ENCODE assay signal across 20 mouse cellular contexts in genomic region chr14:103020046-103020445, GRCm38 (mm10). TPM values are rescaled to one million over a fixed set of nuclear protein-coding genes. Genes with fewer than 3 reads are reported as not detected.
DNase-seq lines count a peak whose midpoint lies in the region; ATAC-seq and TF ChIP-seq lines count a peak whose summit lies in the region.
"Had no signal": no experiment of that assay in that cellular context is flagged by ENCODE, and none has a peak within 500 bp of the region (broad histone marks: within the 10 kb centered on the region; RNA-seq: fewer than 3 reads in every experiment).

No protein-coding gene starts in this region.

- H3K79me2 ChIP-seq in macrophage (ENCODE audit: inconsistent target): no peaks in the 10 kb centered on the region

- H3K4me3 ChIP-seq in cerebellum, adult 2 months (replicated peaks; ENCODE audit: insufficient read depth, low read depth, low read length): no peak overlapping the region
- no peak overlapping the region for H3K4me3 ChIP-seq in kidney, embryonic 15.5 days (replicated peaks)
- no peak overlapping the region for H3K4me3 ChIP-seq in macrophage (ENCODE audit: inconsistent target)
- H3K4me3 ChIP-seq: forebrain, embryonic 13.5 days; heart, embryonic 12.5 days; megakaryocyte, embryonic 14.5 days; stomach, embryonic 15.5 days had no signal

- no peaks in the 10 kb centered on the region for H3K4me1 ChIP-seq in cerebellum, adult 2 months (ENCODE audit: control insufficient read depth, insufficient read depth, low read length)
- no peaks in the 10 kb centered on the region for H3K4me1 ChIP-seq in kidney, embryonic 15.5 days
- H3K4me1 ChIP-seq: heart, embryonic 12.5 days; stomach, embryonic 15.5 days had no signal

- ATAC-seq in kidney, embryonic 15.5 days (replicated peaks; ENCODE audit: low FRiP score): no peak
- ATAC-seq: forebrain, embryonic 13.5 days had no signal

- H3K36me3 ChIP-seq in kidney, embryonic 15.5 days: no peaks in the 10 kb centered on the region
- no peaks in the 10 kb centered on the region for H3K36me3 ChIP-seq in macrophage (ENCODE audit: inconsistent target)
- H3K36me3 ChIP-seq: heart, embryonic 12.5 days; stomach, embryonic 15.5 days had no signal

- H3K4me2 ChIP-seq in kidney, embryonic 15.5 days: no peak overlapping the region
- H3K4me2 ChIP-seq: forebrain, embryonic 13.5 days; heart, embryonic 12.5 days; stomach, embryonic 15.5 days had no signal

- no peaks in the 10 kb centered on the region for H3K9me3 ChIP-seq in kidney, embryonic 15.5 days (replicated peaks)
- H3K9me3 ChIP-seq: forebrain, embryonic 13.5 days; heart, embryonic 12.5 days; megakaryocyte, embryonic 14.5 days; stomach, embryonic 15.5 days had no signal

- H3K27me3 ChIP-seq in cerebellum, adult 2 months (ENCODE audit: control insufficient read depth, insufficient read depth, low read length): no peaks in the 10 kb centered on the region
- no peaks in the 10 kb centered on the region for H3K27me3 ChIP-seq in kidney, embryonic 15.5 days
- H3K27me3 ChIP-seq: forebrain, embryonic 13.5 days; heart, embryonic 12.5 days; megakaryocyte, embryonic 14.5 days; stomach, embryonic 15.5 days had no signal

- no peak for TF ChIP-seq CTCF in cerebellum, adult 2 months (IDR thresholded peaks at IDR 0.05; ENCODE audit: borderline replicate concordance, insufficient read depth, low read depth, low read length)

- no peak overlapping the region for H3K9ac ChIP-seq in kidney, embryonic 15.5 days
- H3K9ac ChIP-seq: forebrain, embryonic 13.5 days; heart, embryonic 12.5 days; stomach, embryonic 15.5 days had no signal

- no peak overlapping the region for H3K27ac ChIP-seq in cerebellum, adult 2 months (ENCODE audit: insufficient read depth, low read length)
- H3K27ac ChIP-seq in kidney, embryonic 15.5 days: no peak overlapping the region
- H3K27ac ChIP-seq in macrophage: peak overlapping the region; percentile 42
- H3K27ac ChIP-seq: forebrain, embryonic 13.5 days; stomach, embryonic 15.5 days had no signal

- 12% methylated on average over 2 of the region's 2 CpGs for WGBS in cerebellum, adult 2 months
- WGBS in kidney, embryonic 15.5 days: 67% methylated on average over 2 of the region's 2 CpGs
- 95% methylated on average over 2 of the region's 2 CpGs for WGBS in macrophage (ENCODE audit: missing documents)

- peak; percentile 18 to 34 for DNase-seq in cerebellum, postnatal 14 days
- no peak for DNase-seq in cerebellum, adult 2 months
- peak; percentile 64 for DNase-seq in kidney, postnatal 10 days
- DNase-seq in lung, postnatal 10 days: peak; percentile 12
- DNase-seq in lung, postnatal 4 days: no peak
- DNase-seq: cerebellum, adult 9-11 months; embryo, embryonic 11 days; gastrocnemius, postnatal 36 days; layer of hippocampus, postnatal 36 days; lung, adult 18-20 months had no signal

- no peak for TF ChIP-seq POLR2A in cerebellum, adult 2 months (IDR thresholded peaks at IDR 0.05; ENCODE audit: borderline replicate concordance, insufficient read depth, low read length)

RNA-seq across cellular contexts. Expression of gene Acod1, which starts 26.7 kb away (rescaled TPM):
- polyA plus RNA-seq in cerebellum, adult 2 months (2012; rRNA removed): 0.10 TPM in 1 of 2 replicates, not detected in the other
- not detected in 2 replicates for polyA plus RNA-seq in kidney, embryonic 15.5 days (2015; fragmentation: Nextera tagmentation; extraction: Ambion mirVana)
- 1,000 to 10,000 TPM in 9 of 26 experiments, 100 to 1,000 TPM in 11, 10 to 100 TPM in 4, 1 to 10 TPM in 2; 6.8 to 5,659 (median 647) TPM for total RNA-seq in macrophage (2018; cell fraction: chromatin; rRNA removed)
- total RNA-seq in macrophage (2018; cell fraction: cytosol; rRNA removed): 1,000 to 10,000 TPM in 10 of 26 experiments, 100 to 1,000 TPM in 8, 10 to 100 TPM in 4, 1 to 10 TPM in 4; 5.8 to 5,279 (median 809) TPM
- 1,000 to 10,000 TPM in 15 of 26 experiments, 100 to 1,000 TPM in 6, 10 to 100 TPM in 5; 13.1 to 5,165 (median 1,063) TPM for total RNA-seq in macrophage (2018; cell fraction: nucleus; rRNA removed)
- 12.2 to 32.9 TPM (median 13.4 TPM) in 3 replicates for polyA plus RNA-seq in macrophage (2018)
- total RNA-seq: gastrocnemius, postnatal 36 days; layer of hippocampus, postnatal 36 days; left cerebral cortex, postnatal 36 days; midbrain, postnatal 0 days had no signal
- polyA plus RNA-seq: C2C12; forebrain, embryonic 13.5 days; heart, embryonic 12.5 days; hindbrain, embryonic 11.5 days; midbrain, postnatal 0 days had no signal

RNA-seq across cellular contexts. Expression of gene Kctd12, which starts 37.6 kb away (rescaled TPM):
- polyA plus RNA-seq in cerebellum, adult 2 months (2012; rRNA removed): 45.8 and 49.4 TPM in 2 replicates
- polyA plus RNA-seq in kidney, embryonic 15.5 days (2015; fragmentation: Nextera tagmentation; extraction: Ambion mirVana): 11.0 and 11.2 TPM in 2 replicates
- 1,000 to 10,000 TPM in 3 of 26 experiments, 100 to 1,000 TPM in 21, 10 to 100 TPM in 2; 91.3 to 2,709 (median 319) TPM for total RNA-seq in macrophage (2018; cell fraction: chromatin; rRNA removed)
- total RNA-seq in macrophage (2018; cell fraction: cytosol; rRNA removed): 1,000 to 10,000 TPM in 5 of 26 experiments, 100 to 1,000 TPM in 21; 179 to 1,886 (median 305) TPM
- 1,000 to 10,000 TPM in 8 of 26 experiments, 100 to 1,000 TPM in 18; 196 to 3,512 (median 542) TPM for total RNA-seq in macrophage (2018; cell fraction: nucleus; rRNA removed)
- 84.3 to 203 TPM (median 151 TPM) in 3 replicates for polyA plus RNA-seq in macrophage (2018)

RNA-seq across cellular contexts. Expression of gene Cln5, which starts 50.0 kb away (rescaled TPM):
- polyA plus RNA-seq in cerebellum, adult 2 months (2012; rRNA removed): 25.8 and 27.9 TPM in 2 replicates
- polyA plus RNA-seq in kidney, embryonic 15.5 days (2015; fragmentation: Nextera tagmentation; extraction: Ambion mirVana): 33.9 and 34.6 TPM in 2 replicates
- 100 to 1,000 TPM in 4 of 26 experiments, 10 to 100 TPM in 22; 23.3 to 150 (median 64.8) TPM for total RNA-seq in macrophage (2018; cell fraction: chromatin; rRNA removed)
- 100 to 1,000 TPM; 102 to 195 (median 120) TPM for total RNA-seq in macrophage (2018; cell fraction: cytosol; rRNA removed)
- 100 to 1,000 TPM in 22 of 26 experiments, 10 to 100 TPM in 4; 76.2 to 217 (median 134) TPM for total RNA-seq in macrophage (2018; cell fraction: nucleus; rRNA removed)
- 76.7 to 111 TPM (median 104 TPM) in 3 replicates for polyA plus RNA-seq in macrophage (2018)

Comparison
In these comparisons a context has a peak if more than half of its experiments do, and no peak if none do; other contexts are left out.
1. DNase-seq: peak in cerebellum, postnatal 14 days (2 of 2), kidney, postnatal 10 days (single experiment) and lung, postnatal 10 days (single experiment); none in cerebellum, adult 2 months (0 of 2) and lung, postnatal 4 days (0 of 2).
2. RNA of gene Acod1, which starts 26.7 kb away (polyA plus RNA-seq): 12.2 to 32.9 TPM in macrophage; 0.10 TPM in cerebellum, adult 2 months and not detected in kidney, embryonic 15.5 days; every median in the first group is over 10 times any median in the second.